ENCODE assay signal across 8 mouse cellular contexts in the genomic region with DNA sequence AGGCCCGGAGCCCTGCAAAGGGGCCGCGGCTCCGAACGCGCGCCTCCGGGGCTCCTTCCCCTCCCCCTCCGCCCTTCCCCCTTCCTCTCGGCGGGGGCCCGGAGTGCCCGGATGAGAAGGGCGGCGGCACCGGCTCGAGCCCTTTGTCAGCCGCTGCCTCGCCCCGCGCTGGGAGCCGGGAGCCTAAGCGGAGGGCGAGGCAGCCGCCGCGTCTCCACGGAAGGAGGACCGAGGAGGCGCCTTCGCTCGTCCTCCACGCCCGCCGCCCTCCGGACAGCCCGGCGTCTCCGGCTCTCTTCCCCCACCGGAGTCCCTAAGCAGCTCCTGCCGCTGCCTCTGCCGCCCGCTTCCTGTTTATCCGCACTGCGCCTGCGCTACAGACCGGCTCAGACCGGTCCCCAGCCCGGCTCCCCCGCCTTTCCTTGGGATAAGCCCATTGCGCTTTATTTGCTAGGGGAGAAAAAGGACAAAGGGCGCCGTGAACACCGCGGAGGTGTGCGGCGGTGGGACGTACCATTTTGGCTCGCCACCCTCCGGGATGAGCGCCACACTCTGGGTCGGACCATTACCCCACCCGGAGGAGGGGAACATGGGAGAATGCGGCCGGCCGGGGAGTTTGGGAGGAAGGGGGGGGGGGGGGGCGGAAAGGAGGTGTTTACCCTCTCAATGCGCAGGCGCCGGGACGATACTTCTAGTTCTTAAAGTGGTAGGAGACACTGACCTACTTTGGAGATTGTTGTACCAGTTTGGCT. TPM values are rescaled to one million over a fixed set of nuclear protein-coding genes. Genes with fewer than 3 reads are reported as not detected.
DNase-seq lines count a peak whose midpoint lies in the region; ATAC-seq lines count a peak whose summit lies in the region.

Gene Mgea5 (minus strand): TSS at position 657 of the 752 bp plus-strand sequence.

- WGBS in hindbrain, embryonic 14.5 days = under 1% methylated on average over 53 of the region's 71 CpGs

- peak; percentile 100 for DNase-seq in R1 (ENCODE audit: low read depth, low spot score)
- DNase-seq in cerebellum, postnatal 25 days = peak; percentile 98 to 99
- DNase-seq in frontal cortex, postnatal 25 days (ENCODE audit: low spot score in 2 of 2) = peak; percentile 92 to 97
- DNase-seq in hindbrain, embryonic 14.5 days (ENCODE audit: low spot score) = peak; percentile 98
- DNase-seq in layer of hippocampus, postnatal 36 days = peak; percentile 98
- DNase-seq in lung, postnatal 36 days = peak; percentile 98
- peak; percentile 100 for DNase-seq in retina, postnatal 1 day
- DNase-seq in urinary bladder, adult 18-20 months (ENCODE audit: low spot score in 2 of 2) = peak; percentile 95 to 98

- no peaks in the 10 kb centered on the region for H3K9me3 ChIP-seq in hindbrain, embryonic 14.5 days (ENCODE audit: control insufficient read depth, low read length)

- ATAC-seq in hindbrain, embryonic 14.5 days (ENCODE audit: low FRiP score) = peak; percentile 98

- peak within 1 kb of the TSS; percentile 100 for H3K4me3 ChIP-seq in hindbrain, embryonic 14.5 days (replicated peaks; ENCODE audit: low read length)

- peak within 1 kb of the TSS; percentile 98 for H3K9ac ChIP-seq in hindbrain, embryonic 14.5 days

- H3K27ac ChIP-seq in hindbrain, embryonic 14.5 days = peak within 1 kb of the TSS; percentile 98

- peak within 1 kb of the TSS; percentile 85 for H3K4me2 ChIP-seq in hindbrain, embryonic 14.5 days (replicated peaks)

- peaks cover 27% of the 10 kb centered on the region for H3K36me3 ChIP-seq in hindbrain, embryonic 14.5 days (replicated peaks; ENCODE audit: control insufficient read depth, insufficient read depth)

- H3K27me3 ChIP-seq in hindbrain, embryonic 14.5 days (ENCODE audit: control insufficient read depth, insufficient read depth, low read length) = no peaks in the 10 kb centered on the region

- peaks cover 34% of the 10 kb centered on the region for H3K4me1 ChIP-seq in hindbrain, embryonic 14.5 days (replicated peaks; ENCODE audit: control insufficient read depth, insufficient read depth, low read length)

RNA-seq across cellular contexts. Expression of gene Mgea5, which starts in this region (rescaled TPM):
- polyA plus RNA-seq in hindbrain, embryonic 14.5 days (2014; fragmentation: Nextera tagmentation; extraction: Ambion mirVana) = 88.2 and 95.4 TPM in 2 replicates
- total RNA-seq in layer of hippocampus, postnatal 36 days (2021) = 100 to 1,000 TPM; 163 to 171 TPM

Comparison
In these comparisons a context has a peak if more than half of its experiments do, and no peak if none do; other contexts are left out.
1. Peak in every context shown above with its lines: DNase-seq, ATAC-seq, H3K4me3 ChIP-seq and H3K27ac ChIP-seq.